Mouse (Mus musculus) right cerebral cortex, postnatal 14 days (tissue): Measurements from ENCODE around the gene Cacna2d4.

ENCODE experiments used
- DNase-seq: peaks from one replicate; pipeline ENCODE4 v3.0.0; 2022

The Cacna2d4 gene

GRCm38 (mm10) chr6:119224451-119225195, 11.7 kb upstream of the Cacna2d4 start:
- no peak for DNase-seq

- no peak for DNase-seq
Measured at GRCm38 (mm10) chr6:119225226-119225625, 11.1 kb upstream of the Cacna2d4 start.

DNA sequence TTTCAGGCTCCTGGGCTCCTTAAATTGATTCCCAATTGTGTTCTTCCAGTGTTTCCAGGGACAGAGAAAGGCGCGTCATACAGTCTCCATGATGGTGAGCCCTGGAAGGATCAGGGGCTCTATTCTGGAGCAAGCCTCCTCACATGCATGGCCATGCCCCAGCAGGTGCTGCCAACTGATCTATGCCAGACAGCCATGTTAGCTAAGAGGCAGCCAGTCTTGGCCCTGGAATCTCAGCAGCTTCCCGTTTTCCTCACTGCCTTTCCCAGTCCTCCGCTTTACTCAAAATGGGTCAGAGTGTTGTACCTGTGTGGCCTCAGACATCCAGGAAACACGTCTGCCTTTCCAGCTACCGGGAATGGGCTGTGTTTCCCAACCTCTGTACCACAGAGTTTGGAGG, 10.6 kb upstream of the Cacna2d4 start:
- DNase-seq = no peak

DNA sequence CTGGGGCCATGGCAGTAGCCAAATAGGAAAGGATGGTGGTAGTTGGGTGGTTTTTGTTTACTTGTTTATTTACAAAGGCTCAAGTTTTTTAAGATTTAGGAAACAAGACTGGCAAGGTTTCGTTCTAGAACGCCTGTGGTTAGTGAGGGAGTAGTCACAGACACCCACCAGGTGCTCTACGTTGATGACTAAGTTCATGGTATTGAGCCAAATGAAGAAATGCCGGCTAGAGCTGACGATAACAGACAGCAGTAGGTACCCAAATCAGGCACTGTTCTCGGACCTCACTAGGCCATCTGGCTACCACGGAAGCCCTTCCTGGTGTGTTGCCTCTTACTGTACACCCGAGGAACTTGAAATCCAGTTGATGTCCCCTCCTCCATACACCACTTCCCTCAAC, 9.3 kb upstream of the Cacna2d4 start:
- DNase-seq = no peak

DNA sequence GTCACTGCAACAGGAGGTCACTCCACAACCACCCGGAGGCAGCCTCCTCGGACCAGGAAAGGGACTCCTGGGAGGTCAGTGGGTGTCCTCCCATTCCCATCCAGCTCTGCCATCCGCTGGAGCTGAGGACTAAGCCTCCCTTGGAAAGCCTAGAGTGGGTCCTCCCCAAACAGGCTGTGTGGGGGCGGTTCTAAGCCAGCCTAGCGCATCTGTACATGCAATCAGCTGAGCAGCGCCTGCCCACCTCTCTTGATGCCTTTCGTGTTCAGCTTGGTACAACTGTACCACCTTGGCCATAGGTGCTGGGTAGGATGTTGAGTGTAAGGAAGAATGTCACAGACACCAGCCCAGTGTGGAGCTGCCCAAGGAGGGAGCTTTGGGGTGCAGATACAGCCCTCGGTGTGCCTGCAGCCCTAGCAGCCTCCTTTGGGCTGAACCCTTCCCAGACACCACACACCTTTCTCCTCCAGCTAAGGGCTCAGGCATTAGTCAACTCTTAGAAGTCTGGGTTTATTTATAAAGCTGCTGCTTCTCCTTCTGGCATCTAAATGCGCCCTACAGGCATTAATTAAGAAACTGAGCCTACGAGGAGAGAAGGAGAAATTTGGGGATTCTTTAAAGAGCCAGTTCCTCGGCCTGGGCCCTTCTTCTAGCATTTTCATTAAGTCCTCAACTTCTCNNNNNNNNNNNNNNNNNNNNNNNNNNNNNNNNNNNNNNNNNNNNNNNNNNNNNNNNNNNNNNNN, 7.3 kb upstream of the Cacna2d4 start:
- no peak for DNase-seq

DNA sequence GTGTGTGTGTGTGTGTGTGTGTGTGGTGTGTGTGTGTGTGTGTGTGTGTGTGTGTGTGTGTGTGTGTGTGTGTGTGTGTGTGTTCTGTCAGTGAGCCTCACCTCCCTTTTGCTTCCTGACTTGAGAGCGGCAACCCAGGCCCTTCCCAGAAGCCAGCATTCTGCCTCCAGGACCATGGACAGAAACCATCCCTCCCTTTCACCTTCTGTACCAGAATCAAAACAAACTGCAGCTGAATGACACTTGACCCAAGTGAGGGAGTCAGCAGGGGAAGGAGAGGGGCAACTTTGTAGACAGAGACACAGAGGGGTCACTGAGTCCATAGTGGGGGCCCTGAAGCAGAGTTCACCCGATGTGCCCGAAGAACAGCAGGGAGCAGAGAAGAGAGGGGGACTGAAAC, 3.3 kb upstream of the Cacna2d4 start:
- DNase-seq = no peak

DNA sequence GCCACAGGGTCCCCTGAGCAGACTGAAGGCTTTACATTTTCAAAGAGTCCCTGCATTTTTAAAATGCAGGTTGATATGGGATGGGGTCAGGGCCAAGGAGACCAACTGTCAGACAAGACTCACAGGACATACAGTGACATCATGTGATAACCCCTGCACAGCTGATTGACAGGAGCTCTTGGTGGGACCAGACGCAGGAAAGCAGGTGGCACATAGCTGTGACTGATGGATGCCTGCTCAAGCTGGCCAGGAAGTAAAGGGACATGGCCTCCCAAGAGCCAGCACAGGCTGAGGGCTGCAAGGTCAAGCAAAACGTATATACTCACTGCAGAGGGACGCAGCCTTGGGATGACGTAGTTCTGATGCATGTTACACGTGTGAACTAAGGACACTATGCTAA, 885 bp upstream of the Cacna2d4 start:
- no peak for DNase-seq

- peak; percentile 76 for DNase-seq
Measured at GRCm38 (mm10) chr6:119237427-119237989, 1.2 kb downstream of the Cacna2d4 start.

- DNase-seq = no peak
Measured at GRCm38 (mm10) chr6:119239341-119240005, 3.1 kb downstream of the Cacna2d4 start.

- no peak for DNase-seq
Measured at GRCm38 (mm10) chr6:119240256-119240655, 3.9 kb downstream of the Cacna2d4 start.

DNA sequence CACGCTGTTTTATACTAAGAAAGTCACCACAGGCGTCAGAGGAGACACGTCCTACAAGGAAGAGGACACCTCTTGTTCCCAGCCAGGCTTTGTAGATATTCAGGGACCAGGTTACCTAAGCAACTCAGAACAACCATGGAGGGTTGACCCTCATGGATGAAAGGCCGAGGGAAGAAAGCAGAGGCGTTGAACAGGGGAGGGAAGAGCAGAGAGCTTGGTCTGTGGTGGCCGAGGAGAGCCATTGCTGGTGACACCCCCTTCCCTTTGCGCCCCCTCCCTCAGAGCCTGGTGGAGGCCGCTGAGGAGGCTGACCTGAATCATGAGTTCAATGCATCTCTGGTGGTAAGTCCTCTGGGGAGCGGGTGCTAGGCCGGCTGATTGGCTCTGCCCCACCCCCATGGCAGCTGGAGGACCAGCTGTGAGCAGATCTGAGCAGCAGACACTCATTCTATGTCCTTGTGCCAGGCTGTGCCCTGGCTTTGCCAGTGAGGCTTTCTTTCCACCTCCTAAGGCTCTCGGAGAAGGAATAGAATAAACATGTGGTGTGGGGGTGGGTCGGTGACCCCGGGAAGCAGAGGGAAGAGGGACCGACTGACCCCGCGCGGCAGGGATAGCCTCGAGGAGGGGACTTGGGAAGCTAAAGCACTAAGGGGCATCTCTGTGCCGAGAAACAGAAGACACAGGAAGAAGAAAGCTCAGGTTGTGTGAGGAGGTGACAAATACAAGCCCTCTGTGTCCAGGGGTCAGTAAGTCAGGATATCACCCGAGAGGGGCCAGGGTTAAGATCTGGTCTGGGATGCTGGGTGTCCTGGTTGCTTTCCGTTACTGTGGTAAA, 4.8 kb downstream of the Cacna2d4 start:
- no peak for DNase-seq

DNA sequence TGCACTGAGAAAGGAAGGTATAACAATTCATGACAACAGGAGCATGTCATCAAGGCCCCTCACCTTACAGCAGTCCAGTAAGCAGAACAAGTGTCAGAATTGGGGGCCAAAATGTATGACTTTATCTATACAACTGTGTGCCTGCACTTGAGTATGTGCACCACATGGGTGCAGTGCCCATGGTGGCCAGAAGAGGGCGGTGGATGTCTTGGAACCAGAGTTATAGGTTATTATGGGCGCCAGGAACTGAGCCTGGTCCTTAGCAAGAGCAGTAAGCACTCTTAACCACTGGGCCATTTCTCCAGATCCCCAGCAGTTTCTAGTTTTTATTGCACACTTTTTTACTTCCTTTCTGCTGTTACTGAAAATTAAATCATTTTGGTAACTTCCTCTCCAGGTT, 9.8 kb downstream of the Cacna2d4 start:
- DNase-seq = no peak

DNA sequence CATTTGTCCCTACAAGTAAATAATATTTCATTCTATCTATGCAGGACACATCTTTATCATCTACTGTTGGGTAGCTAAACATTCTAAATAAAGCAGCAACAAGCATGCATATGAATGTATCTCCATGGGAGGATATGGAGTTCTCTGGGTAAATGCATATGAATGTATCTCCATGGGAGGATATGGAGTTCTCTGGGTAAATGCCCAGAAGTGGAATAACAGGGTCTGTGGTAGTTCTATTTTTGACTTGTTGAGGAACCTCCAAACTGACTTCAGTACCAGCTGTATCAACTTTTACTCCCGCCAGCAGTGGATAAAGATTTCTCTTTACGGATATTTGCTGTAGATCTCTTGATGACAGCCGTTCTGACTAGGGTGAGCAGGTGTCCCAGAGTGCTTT, 12.3 kb downstream of the Cacna2d4 start:
- no peak for DNase-seq

DNA sequence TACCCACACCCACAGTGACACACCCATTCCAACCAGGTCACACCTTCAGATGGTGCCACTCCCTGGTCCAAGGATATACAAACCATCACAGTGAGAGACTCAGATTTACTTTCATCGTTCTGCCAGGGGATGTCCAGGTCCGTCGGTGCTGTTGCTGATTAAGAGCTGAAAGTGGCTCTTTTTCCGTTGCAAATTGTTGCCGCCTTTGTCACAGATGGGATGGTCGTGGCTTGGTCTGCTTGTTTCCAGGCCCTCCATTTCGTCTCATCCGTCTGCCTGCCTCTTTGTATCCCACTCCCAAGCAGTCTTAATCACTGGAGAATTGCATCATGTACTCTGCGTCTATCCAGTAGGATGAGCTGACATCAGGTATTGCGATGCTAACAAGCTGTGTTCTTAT, 13.4 kb downstream of the Cacna2d4 start:
- DNase-seq = no peak

- no peak for DNase-seq
Measured at GRCm38 (mm10) chr6:119251704-119252103, 15.4 kb downstream of the Cacna2d4 start.

DNA sequence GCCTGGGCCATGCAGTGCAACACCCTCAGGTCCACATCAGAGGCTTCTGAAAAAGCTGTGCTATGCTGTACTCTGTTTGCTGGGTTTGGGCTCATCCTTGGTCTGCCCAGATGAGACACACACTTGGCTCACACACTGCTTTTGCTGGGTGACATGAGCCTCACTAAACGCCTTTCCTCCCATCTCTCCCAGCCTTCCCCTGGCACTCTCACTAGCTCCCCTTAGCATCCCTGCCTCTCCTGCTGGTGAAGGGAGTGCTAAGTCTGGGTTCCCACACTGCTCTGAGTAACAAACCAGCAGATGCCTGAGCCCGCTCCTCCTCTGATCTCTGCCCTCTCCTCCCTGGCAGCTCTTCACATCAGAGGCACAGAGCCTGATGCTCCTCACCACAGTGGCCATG, 40.4 kb downstream of the Cacna2d4 start:
- no peak for DNase-seq

DNA sequence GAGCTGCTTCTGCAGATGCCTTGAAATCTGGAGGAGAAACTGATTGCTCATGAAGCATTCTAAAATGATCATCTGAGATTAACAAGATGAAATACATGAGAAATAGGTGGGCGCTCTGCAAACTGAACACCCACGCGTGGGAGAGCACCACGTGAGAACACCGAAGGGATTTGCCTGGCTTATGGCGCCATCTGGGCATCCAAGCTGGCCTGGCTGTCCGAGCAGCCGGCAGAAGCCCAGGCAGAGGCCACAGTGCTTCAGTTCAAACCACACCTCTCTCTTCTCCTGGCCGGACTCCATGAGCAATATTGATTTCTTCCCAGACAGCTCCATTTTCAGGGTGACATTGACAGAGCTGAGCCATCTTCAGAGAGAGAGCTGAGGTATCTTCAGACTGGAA, 44.4 kb downstream of the Cacna2d4 start:
- peak; percentile 46 for DNase-seq

- DNase-seq = no peak
Measured at GRCm38 (mm10) chr6:119301310-119301709, 65.0 kb downstream of the Cacna2d4 start.

DNA sequence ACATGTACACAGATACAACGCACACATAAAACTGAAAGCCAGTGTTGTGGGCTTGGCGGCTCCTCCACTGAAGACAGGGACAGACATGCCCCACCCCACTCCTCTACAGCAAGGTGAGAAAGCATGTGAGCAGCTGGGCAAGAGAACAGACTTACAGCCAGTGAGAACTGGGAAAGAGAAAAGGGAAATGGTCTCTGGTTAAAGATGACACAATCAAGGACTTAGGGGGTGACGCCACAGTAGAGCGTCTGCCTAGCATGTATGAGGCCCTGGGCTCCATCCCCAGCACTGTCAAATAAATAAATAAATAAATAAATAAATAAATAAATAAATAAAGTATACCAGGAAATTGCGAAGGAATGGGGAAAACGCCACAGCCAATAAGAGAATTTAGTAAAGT, 67.0 kb downstream of the Cacna2d4 start:
- no peak for DNase-seq

DNA sequence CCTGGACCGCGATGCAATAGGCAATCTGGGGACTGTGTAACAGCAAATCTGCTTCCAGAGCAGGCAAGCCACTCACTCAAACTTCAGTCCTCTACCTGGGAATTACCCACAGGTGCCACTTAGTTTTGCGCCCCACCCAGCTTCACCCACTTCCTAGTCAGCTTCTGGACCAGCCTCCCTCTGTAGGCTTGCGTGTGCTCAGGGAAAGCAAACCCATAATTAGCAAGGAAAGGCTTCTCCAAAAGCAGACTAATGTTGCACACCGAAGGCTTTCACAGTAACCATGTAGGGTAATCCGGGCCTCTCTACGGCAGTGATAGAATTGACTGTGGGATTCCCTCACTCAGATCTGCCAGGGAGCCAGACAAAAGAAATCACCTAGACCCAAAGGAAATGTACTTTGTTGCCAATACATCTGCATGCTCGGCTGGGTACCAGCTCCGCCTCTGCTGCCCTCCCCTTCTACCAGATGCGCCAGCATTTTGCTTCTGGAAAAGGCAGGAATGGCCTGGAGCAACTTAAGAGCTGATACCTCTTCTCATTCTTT, 71.6 kb downstream of the Cacna2d4 start:
- DNase-seq = no peak

- DNase-seq = peak; percentile 63
Measured at GRCm38 (mm10) chr6:119310176-119310575, 73.8 kb downstream of the Cacna2d4 start.

DNA sequence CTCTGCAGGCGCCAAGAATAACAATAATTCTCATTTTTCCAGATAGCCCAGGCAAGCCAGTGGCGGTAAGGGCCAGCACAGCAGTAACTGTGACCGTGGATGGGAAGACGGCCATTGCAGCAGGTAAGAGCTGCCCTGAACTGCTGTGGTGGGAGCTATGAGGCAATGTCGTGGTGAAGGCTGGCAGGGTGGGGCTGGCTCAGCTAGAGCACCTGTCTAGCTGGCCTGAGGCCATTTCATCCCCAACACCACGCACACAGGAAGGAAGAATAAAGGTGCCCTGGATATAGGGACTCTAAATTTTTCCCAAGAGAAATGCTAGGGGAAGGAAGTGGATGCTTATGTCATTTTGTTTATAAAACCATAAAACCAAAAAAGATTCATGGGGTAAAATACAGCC, 76.1 kb downstream of the Cacna2d4 start:
- DNase-seq = no peak
